Mouse (Mus musculus) G1E (cell line): ENCODE measurements at regions not wholly inside any gene's neighbourhood (a gene's known extent, or its start where the extent isn't known, plus 50 kb on each side); places are given as distances from the start of the nearest gene placed in this dataset.
A peak's percentile ranks its signal among the peaks of the same experiment; 100 is the strongest.

Experiments
- ATAC-seq: 2 replicates; pipeline ENCODE4 v1.8.0; 2016; ENCODE audit warnings: mild to moderate bottlenecking; ENCODE audit not compliant: insufficient number of reproducible peaks, poor library complexity, low FRiP score, severe bottlenecking; ENCODE audit errors: extremely low read depth
- DNase-seq: peaks from one replicate; pipeline ENCODE4 v3.0.0; 2012; ENCODE audit warnings: low spot score
- H3K27me3 ChIP-seq: 2 replicates; pipeline ENCODE4 v1.6.1; 2012; ENCODE audit warnings: mild to moderate bottlenecking, low read length, inconsistent platforms; ENCODE audit not compliant: insufficient read depth
- H3K36me3 ChIP-seq: replicated peaks from 2 replicates; pipeline ENCODE3; 2012; ENCODE audit warnings: mild to moderate bottlenecking, inconsistent platforms
- H3K4me1 ChIP-seq: 2 replicates; pipeline ENCODE4 v1.6.1; 2012; ENCODE audit warnings: low read depth, low read length, inconsistent platforms, mixed read lengths; ENCODE audit not compliant: insufficient read depth
- H3K4me3 ChIP-seq: 2 replicates; pipeline ENCODE4 v1.5.1; 2012; ENCODE audit warnings: low read depth, mild to moderate bottlenecking, inconsistent platforms, low read length, moderate library complexity, mixed read lengths
- H3K9me3 ChIP-seq: replicated peaks from 2 replicates; pipeline ENCODE4 v1.6.1; 2012; ENCODE audit warnings: inconsistent platforms
- CTCF ChIP-seq: IDR thresholded peaks from 2 replicates; pipeline ENCODE4 v1.5.1; 2012; ENCODE audit warnings: low read depth, low read length, inconsistent platforms, mixed read lengths
- GATA1 ChIP-seq: IDR thresholded peaks from 2 replicates; pipeline ENCODE4 v1.6.1; 2012; ENCODE audit warnings: borderline replicate concordance, low read length, inconsistent platforms, mixed read lengths
- GATA2 ChIP-seq: IDR thresholded peaks from 2 replicates; pipeline ENCODE4 v1.6.1; 2012; ENCODE audit warnings: low read depth, low read length, inconsistent platforms, borderline replicate concordance
- POLR2AphosphoS5 ChIP-seq: IDR thresholded peaks from 2 replicates; pipeline ENCODE4 v1.6.1; 2012; ENCODE audit warnings: low read depth, low read length, inconsistent platforms; ENCODE audit not compliant: insufficient replicate concordance
- TAL1 ChIP-seq: conservative IDR thresholded peaks from 2 replicates; pipeline ENCODE4 v1.6.1; 2012; ENCODE audit warnings: low read depth, low read length, inconsistent platforms, mixed read lengths

DNA sequence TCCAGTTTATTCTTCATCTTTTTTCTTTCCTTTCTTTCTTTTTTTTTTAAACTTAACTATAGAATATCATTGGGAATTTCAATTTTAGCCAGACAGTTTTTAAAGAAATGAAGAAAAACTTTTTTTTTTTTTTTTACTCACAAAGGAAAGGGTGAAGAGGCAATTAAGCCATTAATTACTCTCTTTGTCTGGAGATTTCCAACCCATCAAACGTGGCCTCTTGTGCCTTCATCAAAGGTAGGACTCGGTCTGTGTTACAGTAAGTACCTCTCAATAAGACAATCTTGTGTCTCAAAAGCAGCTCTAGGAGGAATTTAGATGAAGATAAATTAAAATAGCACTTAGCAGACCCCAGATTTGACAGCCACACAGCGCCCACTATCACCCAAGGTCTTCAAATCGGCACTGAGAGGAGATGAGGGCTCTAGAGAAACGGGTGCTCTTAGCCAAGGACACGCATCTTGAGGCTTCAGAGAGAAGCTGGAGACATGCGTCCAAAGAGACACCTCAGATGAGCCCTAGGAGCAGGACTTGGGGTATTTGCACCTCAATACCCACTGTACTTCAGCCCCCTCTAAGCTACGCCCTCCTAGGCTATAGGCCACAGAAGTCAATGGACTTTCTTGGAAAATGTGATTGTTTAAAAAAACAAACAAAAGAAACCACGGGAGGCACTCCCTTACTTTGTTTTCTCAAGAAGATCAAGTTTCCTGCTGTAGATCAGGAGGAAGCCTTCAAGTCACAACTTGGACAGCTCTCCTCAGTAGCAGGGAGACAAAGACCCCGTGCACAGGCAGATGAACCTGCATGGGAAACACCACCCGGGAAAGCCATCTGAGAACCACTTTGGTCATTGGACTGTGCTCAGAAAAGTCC, 176.8 kb upstream of the Spred2 start:
- H3K9me3 ChIP-seq = no peaks in the 10 kb centered on the region
- no peaks in the 10 kb centered on the region; the same call in 1 of the 2 replicates for H3K27me3 ChIP-seq
- no peaks in the 10 kb centered on the region for H3K4me1 ChIP-seq
- ATAC-seq = no peak
- H3K4me3 ChIP-seq = no peak overlapping the region
- TF ChIP-seq POLR2AphosphoS5 (no peak), TAL1 (no peak), CTCF (no peak), GATA1 (no peak), GATA2 (no peak)
- H3K36me3 ChIP-seq = no peaks in the 10 kb centered on the region
- DNase-seq = no peak

DNA sequence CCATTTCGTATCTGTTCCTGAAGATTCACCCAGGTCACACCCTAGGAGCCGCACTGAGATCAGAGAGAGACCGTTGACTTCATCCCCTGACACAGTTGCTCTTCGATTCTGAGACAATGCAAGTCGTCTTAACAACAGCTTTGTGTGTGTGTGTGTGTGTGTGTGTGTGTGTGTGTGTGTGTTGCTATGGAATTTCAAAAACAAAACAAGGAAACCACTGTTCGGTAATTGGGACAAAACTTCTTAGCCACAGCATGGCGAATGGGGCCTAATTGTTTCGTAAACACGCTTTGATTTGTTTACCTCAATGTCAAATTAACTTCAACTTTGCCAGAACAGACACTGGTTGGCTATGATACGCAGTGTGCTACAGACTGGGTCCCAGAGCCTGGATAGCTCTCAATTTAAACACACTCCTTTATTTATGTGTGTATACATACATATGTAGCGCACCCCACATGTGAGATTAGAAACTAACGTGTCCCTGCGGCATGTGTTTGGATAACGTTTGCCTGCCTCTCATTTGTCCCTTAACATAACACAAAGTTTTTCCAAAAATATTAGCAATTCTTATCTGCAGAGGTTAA, 176.1 kb upstream of the Spred2 start:
- no peaks in the 10 kb centered on the region for H3K4me1 ChIP-seq
- ATAC-seq (no peak), DNase-seq (no peak)
- no peak for TF ChIP-seq CTCF
- no peak for TF ChIP-seq GATA1
- TF ChIP-seq TAL1 = no peak
- TF ChIP-seq GATA2 = no peak
- no peak for TF ChIP-seq POLR2AphosphoS5
- no peaks in the 10 kb centered on the region; the same call in 1 of the 2 replicates for H3K27me3 ChIP-seq
- H3K4me3 ChIP-seq = no peak overlapping the region
- no peaks in the 10 kb centered on the region for H3K36me3 ChIP-seq
- H3K9me3 ChIP-seq = no peaks in the 10 kb centered on the region

DNA sequence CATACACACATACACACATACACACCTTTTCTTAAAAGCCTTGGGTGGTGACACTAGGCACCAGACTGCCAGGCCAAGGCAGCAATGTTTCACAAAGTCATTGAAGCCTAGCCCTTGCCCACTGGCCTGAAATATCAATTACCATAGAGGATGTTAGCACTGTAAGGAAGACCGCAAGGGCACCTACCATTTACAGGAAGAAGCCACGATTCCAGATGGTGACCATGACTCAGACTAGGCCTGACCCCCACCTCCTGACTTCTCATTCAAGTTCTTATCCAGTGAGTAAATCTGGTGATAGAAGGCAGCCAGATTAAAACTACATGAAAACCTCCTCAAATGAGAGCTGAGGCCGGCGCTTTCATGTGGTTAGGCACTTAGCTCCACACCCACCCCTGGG, 165.3 kb upstream of the Spred2 start:
- Histone ChIP-seq H3K4me3 (no peak overlapping the region), H3K9me3 (no peaks in the 10 kb centered on the region), H3K36me3 (no peaks in the 10 kb centered on the region), H3K4me1 (no peaks in the 10 kb centered on the region), H3K27me3 (no peaks in the 10 kb centered on the region; the same call in 1 of the 2 replicates)
- ATAC-seq = no peak
- DNase-seq = no peak
- TF ChIP-seq GATA2 (no peak), GATA1 (no peak), CTCF (no peak), TAL1 (no peak), POLR2AphosphoS5 (no peak)

DNA sequence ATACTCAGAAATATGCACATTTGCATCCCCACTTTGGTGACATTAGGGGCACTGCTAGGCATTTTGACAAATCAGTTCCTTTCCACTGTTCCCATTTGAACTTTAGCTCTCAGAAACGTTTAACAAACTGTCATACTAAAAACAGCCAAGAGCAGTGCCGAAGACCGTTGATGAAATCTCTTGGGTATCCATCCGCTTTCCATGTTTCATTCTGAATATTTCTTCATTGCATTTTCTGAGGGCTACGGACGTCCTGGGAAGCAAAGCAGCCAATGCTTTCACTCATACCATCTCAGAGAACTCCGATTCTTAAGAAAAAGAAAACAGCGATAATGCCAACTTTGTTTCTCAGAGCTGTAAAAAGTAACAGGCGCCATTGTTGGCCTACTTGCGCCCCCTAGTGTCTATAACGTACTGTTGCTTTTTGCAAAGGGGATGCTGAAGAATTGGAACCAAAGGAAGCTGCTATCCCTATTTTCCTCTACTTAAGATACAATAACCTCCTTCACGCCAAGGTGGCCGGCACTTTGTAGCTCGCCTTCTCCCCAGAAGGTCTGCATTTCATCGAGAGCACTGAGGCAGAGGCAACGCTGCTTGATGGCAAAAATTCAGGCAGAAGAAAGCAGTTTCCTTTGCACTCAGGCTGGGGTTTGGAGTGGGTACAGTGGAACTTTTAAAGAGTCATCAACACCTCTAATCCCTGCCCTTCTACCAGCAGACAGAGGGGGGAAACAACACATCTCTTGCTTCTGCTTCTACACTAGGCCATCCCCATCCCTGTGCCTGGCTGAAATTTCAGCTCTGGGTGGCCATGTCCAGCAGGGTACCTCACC, 163.1 kb upstream of the Spred2 start:
- H3K36me3 ChIP-seq = no peaks in the 10 kb centered on the region
- H3K4me1 ChIP-seq = no peaks in the 10 kb centered on the region
- H3K27me3 ChIP-seq = no peaks in the 10 kb centered on the region; the same call in 1 of the 2 replicates
- no peak for ATAC-seq
- H3K4me3 ChIP-seq = no peak overlapping the region
- H3K9me3 ChIP-seq = no peaks in the 10 kb centered on the region
- TF ChIP-seq GATA1 (no peak), CTCF (peak; percentile 51)
- DNase-seq = peak; percentile 35

DNA sequence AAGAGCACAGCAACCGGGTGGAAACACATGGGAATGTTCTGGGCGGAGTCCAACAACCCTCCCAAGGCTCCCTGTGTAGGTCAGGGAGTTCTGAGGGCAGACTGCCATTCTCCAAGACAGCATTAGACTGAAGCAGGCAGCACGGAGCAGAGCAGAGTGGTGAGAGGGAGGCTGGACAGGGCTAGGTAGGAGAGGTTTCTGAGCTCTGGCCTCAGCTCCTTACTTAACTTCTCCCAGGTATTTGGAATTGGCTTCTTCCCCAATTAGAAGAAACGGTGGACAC, 162.5 kb upstream of the Spred2 start:
- no peak overlapping the region for H3K4me3 ChIP-seq
- TF ChIP-seq TAL1 (no peak), POLR2AphosphoS5 (no peak), GATA1 (no peak), CTCF (no peak), GATA2 (no peak)
- no peaks in the 10 kb centered on the region; the same call in 1 of the 2 replicates for H3K27me3 ChIP-seq
- ATAC-seq (no peak), DNase-seq (no peak)
- H3K36me3 ChIP-seq = no peaks in the 10 kb centered on the region
- H3K9me3 ChIP-seq = no peaks in the 10 kb centered on the region
- no peaks in the 10 kb centered on the region for H3K4me1 ChIP-seq

DNA sequence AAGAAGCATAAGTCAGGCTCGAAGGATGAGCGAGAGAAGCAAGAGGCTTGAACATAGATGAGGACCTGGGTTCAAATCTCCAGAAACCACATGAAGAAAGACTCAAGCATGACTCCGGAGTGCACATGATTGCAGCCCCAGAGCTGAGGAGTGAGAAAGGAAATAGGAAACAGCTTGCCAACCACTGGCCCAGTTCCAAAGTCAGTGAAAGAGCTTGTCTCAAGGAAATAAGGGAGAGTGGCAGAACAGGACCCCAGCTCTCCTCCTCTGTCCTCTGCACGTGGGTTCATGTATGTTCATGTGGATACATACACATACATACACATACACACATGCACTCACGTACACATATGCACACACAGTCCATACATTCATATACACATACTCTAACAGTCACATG, 156.9 kb upstream of the Spred2 start:
- ATAC-seq (no peak), DNase-seq (no peak)
- no peak for TF ChIP-seq CTCF
- TF ChIP-seq GATA2 = no peak
- no peak for TF ChIP-seq GATA1
- TF ChIP-seq POLR2AphosphoS5 = no peak
- TF ChIP-seq TAL1 = no peak
- Histone ChIP-seq H3K27me3 (peaks cover 15% of the 10 kb centered on the region; the same call in 1 of the 2 replicates), H3K36me3 (no peaks in the 10 kb centered on the region), H3K4me1 (no peaks in the 10 kb centered on the region), H3K9me3 (no peaks in the 10 kb centered on the region), H3K4me3 (no peak overlapping the region)
